Mouse (Mus musculus): ENCODE measurements around the gene Txn2. TPM values are rescaled to one million over a fixed set of nuclear protein-coding genes. Genes with fewer than 3 reads are reported as not detected.

Gene Txn2
- polyA plus RNA-seq, 1 experiment from 2014 or later: 177 TPM

DNA sequence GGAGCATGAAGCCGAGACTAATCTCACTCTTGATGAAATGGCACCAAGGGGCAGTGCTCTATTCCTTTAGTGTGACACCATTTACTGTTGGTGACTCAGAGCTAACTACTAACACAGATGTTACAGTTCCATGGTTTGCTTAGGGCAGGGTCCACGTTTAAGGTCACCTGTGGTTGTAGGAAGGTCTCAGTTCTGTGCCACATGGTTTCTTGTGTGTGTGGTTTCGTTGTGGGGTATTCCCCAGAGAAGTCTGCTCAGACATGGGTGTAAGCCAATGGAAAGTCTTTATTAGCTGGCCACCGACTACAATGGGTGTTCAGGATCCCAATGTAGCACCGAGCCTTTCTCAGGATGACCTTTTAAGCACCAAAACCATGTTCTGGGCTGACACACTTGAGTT lies 9.7 kb upstream of the Txn2 start:
- ATAC-seq (ENCODE audit: low read depth): no peak
- Histone ChIP-seq H3K9ac (ENCODE audit: low read depth, low read length) (no peak overlapping the region), H3K4me2 (ENCODE audit: low read depth, low read length) (no peak overlapping the region), H3K4me1 (ENCODE audit: control insufficient read depth, low read depth, low read length) (peaks cover 7% of the 10 kb centered on the region), H3K4me3 (ENCODE audit: low read depth, low read length) (no peak overlapping the region), H3K27ac (ENCODE audit: low read length) (no peak overlapping the region), H3K9me3 (replicated peaks; ENCODE audit: control insufficient read depth, low read length) (no peaks in the 10 kb centered on the region), H3K36me3 (ENCODE audit: control insufficient read depth, insufficient read depth) (no peaks in the 10 kb centered on the region), H3K27me3 (ENCODE audit: control insufficient read depth, insufficient read depth, low read depth, low read length) (no peaks in the 10 kb centered on the region; the same call in 1 of the 2 replicates)
- 56% methylated on average over 5 of the region's 5 CpGs for WGBS (ENCODE audit: insufficient replicate concordance)

DNA sequence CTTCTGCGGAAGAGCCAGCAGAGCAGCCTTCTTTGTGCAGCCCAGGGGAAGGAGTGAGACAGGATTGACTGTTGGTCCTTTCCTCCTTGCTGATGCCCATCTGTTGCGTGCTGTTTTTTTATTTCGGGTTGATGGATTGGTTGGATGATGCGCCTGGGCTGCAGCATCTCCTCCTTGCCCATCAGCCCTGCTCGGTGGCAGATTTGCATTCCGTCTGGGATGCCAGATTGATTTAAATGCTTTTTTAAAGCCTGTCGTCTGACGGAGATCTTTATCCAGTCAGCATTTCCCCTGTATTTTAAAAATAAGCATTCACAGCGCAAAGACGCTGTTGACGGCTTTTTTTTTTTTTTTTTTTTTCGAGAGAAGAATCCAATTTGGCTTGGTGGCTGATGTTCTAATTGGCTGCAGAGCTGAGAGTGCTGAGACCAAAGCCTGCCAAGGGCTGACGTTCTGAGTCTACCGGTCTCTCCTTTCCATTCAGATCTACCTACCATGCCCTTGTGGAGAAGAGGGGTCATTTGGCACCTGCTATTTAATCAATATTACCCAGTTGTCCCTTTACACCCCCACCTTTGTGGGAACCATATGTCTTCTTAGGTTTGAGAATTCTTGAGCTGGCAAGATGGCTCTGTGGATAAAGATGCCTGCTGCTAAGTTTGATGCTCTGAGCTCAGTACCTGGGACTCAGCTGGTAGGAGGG lies 7.0 kb upstream of the Txn2 start:
- no peak overlapping the region for H3K27ac ChIP-seq (ENCODE audit: low read length)
- H3K9me3 ChIP-seq (replicated peaks; ENCODE audit: control insufficient read depth, low read length): no peaks in the 10 kb centered on the region
- no peak overlapping the region for H3K4me3 ChIP-seq (ENCODE audit: low read depth, low read length)
- no peak for ATAC-seq (ENCODE audit: low read depth)
- H3K36me3 ChIP-seq (ENCODE audit: control insufficient read depth, insufficient read depth): no peaks in the 10 kb centered on the region
- peaks cover 26% of the 10 kb centered on the region for H3K4me1 ChIP-seq (ENCODE audit: control insufficient read depth, low read depth, low read length)
- no peak overlapping the region for H3K9ac ChIP-seq (ENCODE audit: low read depth, low read length)
- H3K4me2 ChIP-seq (ENCODE audit: low read depth, low read length): no peak overlapping the region
- H3K27me3 ChIP-seq (ENCODE audit: control insufficient read depth, insufficient read depth, low read depth, low read length): no peaks in the 10 kb centered on the region; the same call in 1 of the 2 replicates
- 69% methylated on average over 14 of the region's 14 CpGs for WGBS (ENCODE audit: insufficient replicate concordance)

DNA sequence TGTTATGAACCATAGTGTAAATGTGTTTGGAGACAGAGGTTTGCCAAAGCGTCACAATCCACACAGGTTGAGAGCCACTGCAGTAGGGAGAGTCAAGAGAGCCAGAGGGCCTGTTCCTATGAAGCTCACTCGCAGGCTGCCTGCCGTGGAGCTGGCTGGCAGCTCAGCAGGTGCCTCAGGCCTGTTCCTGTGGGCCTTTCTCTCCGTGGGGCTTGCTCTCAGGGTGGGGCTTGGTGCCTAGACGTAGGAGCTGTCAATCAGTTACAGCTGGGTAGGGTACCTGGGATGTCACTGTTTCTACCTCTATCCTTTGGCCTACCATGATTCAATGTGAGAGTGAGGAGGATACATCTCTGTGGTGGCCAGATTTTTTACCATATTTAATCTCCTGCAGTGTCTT lies 6.2 kb upstream of the Txn2 start:
- WGBS (ENCODE audit: insufficient replicate concordance): 65% methylated on average over 5 of the region's 5 CpGs
- Histone ChIP-seq H3K27ac (ENCODE audit: low read length) (no peak overlapping the region), H3K36me3 (ENCODE audit: control insufficient read depth, insufficient read depth) (no peaks in the 10 kb centered on the region), H3K9me3 (replicated peaks; ENCODE audit: control insufficient read depth, low read length) (no peaks in the 10 kb centered on the region), H3K4me3 (ENCODE audit: low read depth, low read length) (no peak overlapping the region), H3K4me1 (ENCODE audit: control insufficient read depth, low read depth, low read length) (peaks cover 31% of the 10 kb centered on the region), H3K4me2 (ENCODE audit: low read depth, low read length) (no peak overlapping the region), H3K27me3 (ENCODE audit: control insufficient read depth, insufficient read depth, low read depth, low read length) (no peaks in the 10 kb centered on the region; the same call in 1 of the 2 replicates), H3K9ac (ENCODE audit: low read depth, low read length) (no peak overlapping the region)
- no peak for ATAC-seq (ENCODE audit: low read depth)

DNA sequence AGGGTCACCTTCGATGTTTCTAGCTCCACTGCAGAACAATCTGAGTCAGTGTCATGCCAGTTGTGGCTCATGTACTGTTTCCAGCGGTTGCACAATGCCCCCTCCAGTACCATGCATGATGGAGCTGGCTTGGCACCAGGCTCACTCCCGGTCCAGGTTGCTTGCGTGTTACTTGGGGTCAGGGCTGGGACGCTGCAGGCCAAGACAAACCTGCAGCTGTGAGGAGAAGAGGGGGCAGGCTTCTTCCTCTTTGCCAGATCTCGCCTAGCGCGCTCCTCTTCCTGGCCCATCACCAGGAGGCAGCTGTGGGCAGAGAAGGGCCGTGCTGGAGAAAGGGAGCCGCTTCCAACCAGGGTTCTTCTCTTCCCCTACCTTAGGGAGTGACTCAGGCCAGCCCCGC lies 5.5 kb upstream of the Txn2 start:
- WGBS (ENCODE audit: insufficient replicate concordance): 73% methylated on average over 9 of the region's 11 CpGs
- no peak overlapping the region for H3K9ac ChIP-seq (ENCODE audit: low read depth, low read length)
- H3K27me3 ChIP-seq (ENCODE audit: control insufficient read depth, insufficient read depth, low read depth, low read length): no peaks in the 10 kb centered on the region; the same call in 1 of the 2 replicates
- peaks cover 37% of the 10 kb centered on the region for H3K4me1 ChIP-seq (ENCODE audit: control insufficient read depth, low read depth, low read length)
- no peak overlapping the region for H3K27ac ChIP-seq (ENCODE audit: low read length)
- H3K9me3 ChIP-seq (replicated peaks; ENCODE audit: control insufficient read depth, low read length): no peaks in the 10 kb centered on the region
- H3K4me2 ChIP-seq (ENCODE audit: low read depth, low read length): no peak overlapping the region
- ATAC-seq (ENCODE audit: low read depth): no peak
- H3K36me3 ChIP-seq (ENCODE audit: control insufficient read depth, insufficient read depth): no peaks in the 10 kb centered on the region
- H3K4me3 ChIP-seq (ENCODE audit: low read depth, low read length): no peak overlapping the region

DNA sequence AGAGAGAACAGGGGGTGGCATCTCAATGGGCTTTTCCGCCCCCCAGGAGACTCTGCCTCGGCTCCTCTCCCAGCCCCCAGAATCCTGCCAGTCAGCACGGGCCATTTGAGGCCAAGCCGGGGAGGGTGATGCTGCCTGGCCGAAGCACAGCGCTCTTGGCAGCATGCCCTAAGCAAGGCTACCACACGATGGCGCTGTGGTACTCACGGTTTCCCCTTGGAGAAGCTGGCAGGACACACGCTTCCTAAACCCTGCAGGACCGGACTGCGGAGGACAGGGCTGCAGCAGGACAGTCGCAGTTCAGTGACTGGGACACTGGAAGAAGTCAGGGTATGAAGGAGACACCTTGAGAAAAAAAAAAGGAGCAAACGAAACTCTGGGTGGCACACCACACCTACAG lies 5.0 kb upstream of the Txn2 start:
- no peak overlapping the region for H3K27ac ChIP-seq (ENCODE audit: low read length)

DNA sequence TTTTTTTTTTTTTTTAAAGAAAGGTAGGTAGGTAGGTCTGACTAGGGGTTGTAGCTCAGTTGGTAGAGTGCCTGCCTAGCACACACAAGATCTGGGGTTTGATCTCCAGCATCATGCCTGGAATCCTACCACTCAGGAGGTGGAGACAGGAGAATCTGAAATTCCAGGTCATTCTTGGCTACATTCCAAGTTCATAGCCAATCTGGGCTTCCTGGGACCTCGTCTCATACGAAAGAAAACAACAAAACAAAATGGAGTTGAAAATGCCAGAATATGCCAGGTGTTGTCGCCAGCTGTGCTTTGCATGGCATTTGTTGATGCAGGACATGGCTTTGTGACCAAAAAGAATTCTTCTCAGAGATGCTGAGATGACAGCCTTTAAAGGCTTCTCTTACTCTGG lies 4.4 kb upstream of the Txn2 start:
- 55% methylated on average over 3 of the region's 3 CpGs for WGBS (ENCODE audit: insufficient replicate concordance)
- H3K36me3 ChIP-seq (ENCODE audit: control insufficient read depth, insufficient read depth): no peaks in the 10 kb centered on the region
- peak overlapping the region; percentile 14; the same call in 1 of the 2 replicates for H3K4me2 ChIP-seq (ENCODE audit: low read depth, low read length)

More for the DNA sequence above, 5.0 kb upstream of the Txn2 start:
- H3K4me2 ChIP-seq (ENCODE audit: low read depth, low read length): peak overlapping the region; percentile 33
- H3K36me3 ChIP-seq (ENCODE audit: control insufficient read depth, insufficient read depth): no peaks in the 10 kb centered on the region
- H3K4me3 ChIP-seq (ENCODE audit: low read depth, low read length): no peak overlapping the region
- WGBS (ENCODE audit: insufficient replicate concordance): 2% methylated on average over 14 of the region's 14 CpGs
- H3K27me3 ChIP-seq (ENCODE audit: control insufficient read depth, insufficient read depth, low read depth, low read length): no peaks in the 10 kb centered on the region; the same call in 1 of the 2 replicates
- no peaks in the 10 kb centered on the region for H3K9me3 ChIP-seq (replicated peaks; ENCODE audit: control insufficient read depth, low read length)
- ATAC-seq (ENCODE audit: low read depth): no peak
- H3K9ac ChIP-seq (ENCODE audit: low read depth, low read length): no peak overlapping the region
- H3K4me1 ChIP-seq (ENCODE audit: control insufficient read depth, low read depth, low read length): peaks cover 39% of the 10 kb centered on the region

DNA sequence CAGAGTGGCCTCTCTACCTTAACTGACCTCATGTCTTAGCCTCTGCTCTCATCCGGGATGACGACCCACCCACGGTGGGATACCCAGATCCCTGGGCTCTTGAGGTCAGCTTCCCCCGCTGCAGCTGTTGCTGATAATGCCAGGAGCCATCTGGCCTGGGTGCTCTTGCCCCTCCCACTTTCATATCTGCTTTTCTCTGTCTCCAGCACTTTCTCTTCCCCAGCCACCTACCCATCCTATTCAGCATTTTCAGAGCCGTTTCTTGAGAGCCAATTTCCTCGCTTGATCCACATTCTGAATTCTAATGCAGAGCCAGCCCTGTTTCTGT lies 2.8 kb upstream of the Txn2 start:
- peak overlapping the region; percentile 36 for H3K4me3 ChIP-seq (ENCODE audit: low read depth, low read length)
- WGBS (ENCODE audit: insufficient replicate concordance): 30% methylated on average over 6 of the region's 6 CpGs
- H3K4me2 ChIP-seq (ENCODE audit: low read depth, low read length): peak overlapping the region; percentile 87
- H3K27me3 ChIP-seq (ENCODE audit: control insufficient read depth, insufficient read depth, low read depth, low read length): no peaks in the 10 kb centered on the region; the same call in 1 of the 2 replicates
- ATAC-seq (ENCODE audit: low read depth): peak; percentile 43
- peak overlapping the region; percentile 50 for H3K9ac ChIP-seq (ENCODE audit: low read depth, low read length)
- H3K9me3 ChIP-seq (replicated peaks; ENCODE audit: control insufficient read depth, low read length): no peaks in the 10 kb centered on the region
- H3K27ac ChIP-seq (ENCODE audit: low read length): peak overlapping the region; percentile 91
- peaks cover 3% of the 10 kb centered on the region; the same call in 1 of the 2 replicates for H3K36me3 ChIP-seq (ENCODE audit: control insufficient read depth, insufficient read depth)
- peaks cover 50% of the 10 kb centered on the region for H3K4me1 ChIP-seq (ENCODE audit: control insufficient read depth, low read depth, low read length)

More for the DNA sequence above, 4.4 kb upstream of the Txn2 start:
- no peak for ATAC-seq (ENCODE audit: low read depth)
- H3K27ac ChIP-seq (ENCODE audit: low read length): no peak overlapping the region
- no peak overlapping the region for H3K4me3 ChIP-seq (ENCODE audit: low read depth, low read length)
- H3K9ac ChIP-seq (ENCODE audit: low read depth, low read length): no peak overlapping the region
- no peaks in the 10 kb centered on the region for H3K9me3 ChIP-seq (replicated peaks; ENCODE audit: control insufficient read depth, low read length)
- no peaks in the 10 kb centered on the region; the same call in 1 of the 2 replicates for H3K27me3 ChIP-seq (ENCODE audit: control insufficient read depth, insufficient read depth, low read depth, low read length)
- H3K4me1 ChIP-seq (ENCODE audit: control insufficient read depth, low read depth, low read length): peaks cover 39% of the 10 kb centered on the region

DNA sequence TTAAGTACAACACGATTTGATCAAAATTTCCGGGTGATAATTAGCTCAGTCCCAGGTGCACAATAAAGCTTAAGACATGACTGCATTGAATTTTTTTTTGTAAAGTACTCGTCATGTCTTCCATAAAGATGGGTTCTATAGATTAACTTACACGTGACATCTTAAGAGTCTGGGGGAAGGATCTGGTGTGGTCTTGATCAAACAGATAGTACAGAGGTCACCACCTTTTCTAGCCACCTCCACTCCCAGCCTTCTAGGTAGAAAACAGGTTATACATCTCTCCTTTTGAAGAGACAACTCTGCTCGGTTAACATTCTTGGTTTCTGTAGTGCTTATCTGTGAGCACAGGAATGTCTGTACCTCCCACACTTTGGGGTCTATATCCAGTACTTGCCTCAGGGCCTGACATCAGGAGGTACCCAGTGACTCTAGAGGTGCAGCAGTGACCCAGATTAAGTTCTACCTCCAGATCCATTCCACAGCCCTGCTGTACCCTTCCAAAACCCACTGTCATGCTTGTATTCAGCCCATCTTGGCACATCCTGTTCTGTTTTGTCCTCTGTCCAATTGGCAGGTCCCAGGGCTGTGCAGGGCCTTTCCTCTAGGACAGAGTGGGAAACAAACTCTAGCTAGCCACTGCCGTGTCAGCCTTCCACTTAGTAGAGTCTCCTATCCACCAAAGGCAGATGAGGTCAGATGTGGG lies 2.3 kb upstream of the Txn2 start:
- peak overlapping the region; percentile 36 for H3K4me3 ChIP-seq (ENCODE audit: low read depth, low read length)
- H3K9me3 ChIP-seq (replicated peaks; ENCODE audit: control insufficient read depth, low read length): no peaks in the 10 kb centered on the region
- ATAC-seq (ENCODE audit: low read depth): no peak
- H3K4me2 ChIP-seq (ENCODE audit: low read depth, low read length): peak overlapping the region; percentile 87
- peak overlapping the region; percentile 47 for H3K9ac ChIP-seq (ENCODE audit: low read depth, low read length)
- 38% methylated on average over 6 of the region's 6 CpGs for WGBS (ENCODE audit: insufficient replicate concordance)
- peaks cover 53% of the 10 kb centered on the region for H3K4me1 ChIP-seq (ENCODE audit: control insufficient read depth, low read depth, low read length)
- peak overlapping the region; percentile 91 for H3K27ac ChIP-seq (ENCODE audit: low read length)
- H3K36me3 ChIP-seq (ENCODE audit: control insufficient read depth, insufficient read depth): peaks cover 6% of the 10 kb centered on the region; the same call in 1 of the 2 replicates
- no peaks in the 10 kb centered on the region; the same call in 1 of the 2 replicates for H3K27me3 ChIP-seq (ENCODE audit: control insufficient read depth, insufficient read depth, low read depth, low read length)

DNA sequence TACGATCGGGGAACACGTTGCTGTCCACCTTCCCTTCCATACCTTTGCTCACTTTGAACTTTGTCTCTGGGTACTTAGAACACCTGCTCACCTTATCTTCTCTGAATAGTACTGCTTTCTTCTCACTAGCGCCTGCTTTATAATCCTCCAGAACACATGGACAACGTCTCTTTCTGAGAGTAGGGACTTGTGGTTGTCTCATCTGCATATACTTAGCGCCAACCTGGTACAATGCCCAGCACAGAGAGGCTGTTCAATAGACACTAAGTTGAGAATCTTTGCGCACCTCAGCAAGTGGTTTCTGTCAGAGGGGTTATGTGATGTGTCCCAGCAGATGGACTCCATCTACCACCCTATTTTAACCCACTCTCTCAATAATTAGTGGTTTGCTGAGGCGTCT lies 998 bp upstream of the Txn2 start:
- peaks cover 53% of the 10 kb centered on the region for H3K4me1 ChIP-seq (ENCODE audit: control insufficient read depth, low read depth, low read length)
- H3K9ac ChIP-seq (ENCODE audit: low read depth, low read length): peak overlapping the region; percentile 79
- H3K4me2 ChIP-seq (ENCODE audit: low read depth, low read length): peak overlapping the region; percentile 87
- peaks cover 6% of the 10 kb centered on the region; the same call in 1 of the 2 replicates for H3K36me3 ChIP-seq (ENCODE audit: control insufficient read depth, insufficient read depth)
- H3K27me3 ChIP-seq (ENCODE audit: control insufficient read depth, insufficient read depth, low read depth, low read length): no peaks in the 10 kb centered on the region; the same call in 1 of the 2 replicates
- H3K4me3 ChIP-seq (ENCODE audit: low read depth, low read length): peak overlapping the region; percentile 86
- H3K9me3 ChIP-seq (replicated peaks; ENCODE audit: control insufficient read depth, low read length): no peaks in the 10 kb centered on the region
- no peak for ATAC-seq (ENCODE audit: low read depth)
- 32% methylated on average over 8 of the region's 8 CpGs for WGBS (ENCODE audit: insufficient replicate concordance)
- H3K27ac ChIP-seq (ENCODE audit: low read length): peak overlapping the region; percentile 91
